18 mouse cellular contexts compared by ENCODE assay signal in the genomic region with DNA sequence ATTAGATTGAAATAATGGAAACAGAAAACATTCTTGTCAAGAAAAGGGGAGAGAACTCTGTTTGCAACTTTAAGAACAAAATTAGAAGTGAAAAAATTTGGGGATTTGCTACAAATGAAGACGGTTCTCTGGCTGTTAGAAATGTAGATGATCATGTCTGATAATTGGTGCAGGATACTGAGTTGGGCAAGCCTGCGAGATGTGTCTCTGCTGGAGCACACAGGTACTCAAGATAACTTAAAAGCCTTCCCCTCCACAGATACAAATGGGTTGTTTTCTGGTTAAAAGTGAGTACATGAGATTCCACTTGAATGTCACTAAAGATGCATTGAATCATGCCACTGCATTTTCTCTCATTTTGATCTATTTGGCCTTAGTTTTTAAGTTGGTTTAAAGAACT.
A peak's percentile ranks its signal among the peaks of the same experiment; 100 is the strongest.
DNase-seq lines count a peak whose midpoint lies in the region; ATAC-seq and TF ChIP-seq lines count a peak whose summit lies in the region.
"Had no signal": no experiment of that assay in that cellular context is flagged by ENCODE, and none has a peak within 500 bp of the region (broad histone marks: within the 10 kb centered on the region; RNA-seq: fewer than 3 reads in every experiment).

No protein-coding gene starts in this region.

- DNase-seq in liver, embryonic 13.5 days: no peak
- no peak for DNase-seq in liver, postnatal 0 days
- no peak for DNase-seq in cerebellum, postnatal 10 days
- no peak for DNase-seq in kidney, postnatal 36 days
- DNase-seq: adrenal gland, adult 2 months; adrenal gland, postnatal 10 days; adrenal gland, postnatal 25 days; cerebellum, adult 11 months; cerebellum, adult 18-20 months; cerebellum, adult 8-10 months; cerebellum, adult 9-11 months; cerebellum, postnatal 25 days had no signal

- no peak overlapping the region for H3K9ac ChIP-seq in liver, embryonic 13.5 days
- no peak overlapping the region for H3K9ac ChIP-seq in liver, postnatal 0 days (replicated peaks)
- no peak overlapping the region for H3K9ac ChIP-seq in liver, embryonic 15.5 days
- H3K9ac ChIP-seq in liver, embryonic 16.5 days (ENCODE audit: low read depth, low read length): no peak overlapping the region
- H3K9ac ChIP-seq: embryonic facial prominence, embryonic 12.5 days; forebrain, embryonic 13.5 days; forebrain, embryonic 15.5 days had no signal

- no peak overlapping the region for H3K4me3 ChIP-seq in liver, embryonic 13.5 days (replicated peaks)
- no peak overlapping the region for H3K4me3 ChIP-seq in liver, postnatal 0 days (ENCODE audit: low read depth, low read length)
- no peak overlapping the region for H3K4me3 ChIP-seq in liver, embryonic 15.5 days (replicated peaks)
- no peak overlapping the region for H3K4me3 ChIP-seq in liver, embryonic 16.5 days (ENCODE audit: low read depth, low read length)
- H3K4me3 ChIP-seq: embryonic facial prominence, embryonic 10.5 days; embryonic facial prominence, embryonic 12.5 days; forebrain, embryonic 13.5 days; forebrain, embryonic 15.5 days had no signal

- no peak for TF ChIP-seq EP300 in liver, postnatal 0 days (IDR thresholded peaks at IDR 0.05; ENCODE audit: low read depth)

- no peak overlapping the region for H3K27ac ChIP-seq in liver, embryonic 13.5 days
- no peak overlapping the region for H3K27ac ChIP-seq in liver, postnatal 0 days (ENCODE audit: low read depth)
- no peak overlapping the region for H3K27ac ChIP-seq in liver, embryonic 15.5 days (replicated peaks)
- H3K27ac ChIP-seq in liver, embryonic 16.5 days (ENCODE audit: low read length): no peak overlapping the region
- H3K27ac ChIP-seq: embryonic facial prominence, embryonic 10.5 days; embryonic facial prominence, embryonic 12.5 days; forebrain, embryonic 13.5 days; forebrain, embryonic 15.5 days had no signal

- no peak overlapping the region for H3K4me2 ChIP-seq in liver, embryonic 13.5 days
- no peak overlapping the region for H3K4me2 ChIP-seq in liver, postnatal 0 days (ENCODE audit: low read depth, low read length)
- no peak overlapping the region for H3K4me2 ChIP-seq in liver, embryonic 15.5 days
- H3K4me2 ChIP-seq in liver, embryonic 16.5 days (ENCODE audit: low read depth, low read length): no peak overlapping the region
- H3K4me2 ChIP-seq: embryonic facial prominence, embryonic 12.5 days; forebrain, embryonic 13.5 days; forebrain, embryonic 15.5 days had no signal

- WGBS in liver, embryonic 13.5 days (ENCODE audit: insufficient replicate concordance): 19% methylated on average over 2 of the region's 2 CpGs
- 66% methylated on average over 2 of the region's 2 CpGs for WGBS in liver, postnatal 0 days (ENCODE audit: insufficient replicate concordance)
- WGBS in liver, embryonic 15.5 days (ENCODE audit: insufficient replicate concordance): 13% methylated on average over 2 of the region's 2 CpGs
- 28% methylated on average over 2 of the region's 2 CpGs for WGBS in liver, embryonic 16.5 days (ENCODE audit: insufficient replicate concordance)

- no peaks in the 10 kb centered on the region for H3K9me3 ChIP-seq in liver, embryonic 13.5 days (replicated peaks)
- H3K9me3 ChIP-seq in liver, postnatal 0 days (ENCODE audit: low read length): no peaks in the 10 kb centered on the region
- no peaks in the 10 kb centered on the region for H3K9me3 ChIP-seq in liver, embryonic 15.5 days (replicated peaks)
- no peaks in the 10 kb centered on the region for H3K9me3 ChIP-seq in liver, embryonic 16.5 days (replicated peaks; ENCODE audit: control insufficient read depth, low read length)
- H3K9me3 ChIP-seq: embryonic facial prominence, embryonic 10.5 days; embryonic facial prominence, embryonic 12.5 days; forebrain, embryonic 13.5 days; forebrain, embryonic 15.5 days had no signal

- H3K4me1 ChIP-seq in liver, embryonic 13.5 days (replicated peaks): peaks cover 16% of the 10 kb centered on the region
- H3K4me1 ChIP-seq in liver, postnatal 0 days (ENCODE audit: insufficient read depth): no peaks in the 10 kb centered on the region
- 0 out of 2 replicates have a peak, but pooled peaks cover 6% of the 10 kb centered on the region for H3K4me1 ChIP-seq in liver, embryonic 15.5 days (replicated peaks)
- no peaks in the 10 kb centered on the region; the same call in 1 of the 2 replicates for H3K4me1 ChIP-seq in liver, embryonic 16.5 days (ENCODE audit: control insufficient read depth, low read depth, low read length)
- H3K4me1 ChIP-seq: embryonic facial prominence, embryonic 10.5 days; embryonic facial prominence, embryonic 12.5 days; forebrain, embryonic 13.5 days; forebrain, embryonic 15.5 days had no signal

- TF ChIP-seq CTCF in liver, postnatal 0 days (IDR thresholded peaks at IDR 0.05; ENCODE audit: low read depth): no peak

- peak; percentile 73; the same call in 1 of the 2 replicates for ATAC-seq in liver, embryonic 13.5 days (ENCODE audit: low read depth)
- no peak for ATAC-seq in liver, postnatal 0 days
- ATAC-seq in liver, embryonic 15.5 days (ENCODE audit: insufficient read depth): 0 out of 2 replicates have a peak, but pooled peaks have one; percentile 49
- ATAC-seq in liver, embryonic 16.5 days (ENCODE audit: low read depth): peak; percentile 63
- ATAC-seq: forebrain, embryonic 13.5 days; forebrain, embryonic 15.5 days had no signal

- H3K27me3 ChIP-seq in liver, embryonic 13.5 days: no peaks in the 10 kb centered on the region
- H3K27me3 ChIP-seq in liver, postnatal 0 days (ENCODE audit: insufficient read depth, low read length): no peaks in the 10 kb centered on the region
- no peaks in the 10 kb centered on the region for H3K27me3 ChIP-seq in liver, embryonic 15.5 days
- no peaks in the 10 kb centered on the region for H3K27me3 ChIP-seq in liver, embryonic 16.5 days (ENCODE audit: control insufficient read depth, insufficient read depth, low read depth, low read length)
- H3K27me3 ChIP-seq: embryonic facial prominence, embryonic 12.5 days; forebrain, embryonic 13.5 days; forebrain, embryonic 15.5 days had no signal

- H3K36me3 ChIP-seq in liver, embryonic 13.5 days: peaks cover 31% of the 10 kb centered on the region
- peaks cover 33% of the 10 kb centered on the region for H3K36me3 ChIP-seq in liver, postnatal 0 days (replicated peaks; ENCODE audit: insufficient read depth, low read length)
- H3K36me3 ChIP-seq in liver, embryonic 15.5 days (replicated peaks): peaks cover 46% of the 10 kb centered on the region
- no peaks in the 10 kb centered on the region; the same call in 1 of the 2 replicates for H3K36me3 ChIP-seq in liver, embryonic 16.5 days (ENCODE audit: control insufficient read depth, insufficient read depth)
